Mouse (Mus musculus) olfactory bulb, adult 2 months (tissue): ENCODE measurements around the gene Sorl1.

Source experiments
- CTCF ChIP-seq: fragments of 200-500 bp; IDR thresholded peaks from 2 replicates; pipeline ENCODE4 v1.5.1; 2012; ENCODE audit warnings: low read depth, mild to moderate bottlenecking, low read length, moderate library complexity; ENCODE audit not compliant: insufficient read depth
- POLR2A ChIP-seq: fragments of 200-500 bp; IDR thresholded peaks from 2 replicates; pipeline ENCODE4 v1.6.1; 2012; ENCODE audit warnings: mild to moderate bottlenecking, low read depth, low read length, moderate library complexity; ENCODE audit not compliant: insufficient read depth

GRCm38 (mm10) chr9:42111256-42111655 is 12.8 kb downstream of the Sorl1 start:
- no peak for TF ChIP-seq CTCF
- no peak for TF ChIP-seq POLR2A
